Comparison of ENCODE assay signal across 10 mouse cellular contexts in the genomic region with DNA sequence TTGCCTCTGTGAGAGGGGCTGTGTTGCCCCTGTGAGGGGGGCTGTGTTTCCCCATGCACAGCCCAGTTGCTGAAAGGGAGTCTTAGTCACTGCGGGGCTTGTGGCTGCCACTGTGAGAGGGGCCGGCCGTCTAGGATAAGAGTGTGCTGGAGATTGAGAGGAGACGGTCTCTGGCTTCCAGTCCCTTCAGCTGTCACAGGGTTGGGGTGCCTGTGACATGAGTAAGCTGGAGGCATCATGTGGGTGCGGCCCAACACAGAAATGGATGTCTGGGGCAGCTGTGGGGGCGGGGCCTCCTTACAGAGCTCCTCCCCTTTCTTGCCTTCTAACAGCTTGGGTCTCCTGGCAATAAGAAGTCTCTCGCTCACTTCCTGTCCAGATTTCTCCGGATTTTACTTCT.
DNase-seq lines count a peak whose midpoint lies in the region; ATAC-seq and TF ChIP-seq lines count a peak whose summit lies in the region.
"Had no signal": no experiment of that assay in that cellular context is flagged by ENCODE, and none has a peak within 500 bp of the region (broad histone marks: within the 10 kb centered on the region; RNA-seq: fewer than 3 reads in every experiment).

No protein-coding gene starts in this region.

- H3K4me1 ChIP-seq in midbrain, embryonic 10.5 days = peaks cover 57% of the 10 kb centered on the region
- peaks cover 22% of the 10 kb centered on the region for H3K4me1 ChIP-seq in midbrain, embryonic 15.5 days
- H3K4me1 ChIP-seq in heart, embryonic 10.5 days = peaks cover 60% of the 10 kb centered on the region
- no peaks in the 10 kb centered on the region; the same call in 1 of the 2 replicates for H3K4me1 ChIP-seq in small intestine, adult 2 months (ENCODE audit: control insufficient read depth, insufficient read depth, insufficient read length, low read length)

- TF ChIP-seq POLR2A in small intestine, adult 2 months (IDR thresholded peaks at IDR 0.05; ENCODE audit: low read depth, low read length) = no peak

- no peaks in the 10 kb centered on the region; the same call in 1 of the 2 replicates for H3K36me3 ChIP-seq in midbrain, embryonic 10.5 days
- H3K36me3 ChIP-seq in midbrain, embryonic 15.5 days (replicated peaks) = no peaks in the 10 kb centered on the region
- H3K36me3 ChIP-seq in heart, embryonic 10.5 days = no peaks in the 10 kb centered on the region
- H3K36me3 ChIP-seq in small intestine, adult 2 months (ENCODE audit: control insufficient read depth, insufficient read depth, low read length) = no peaks in the 10 kb centered on the region
- H3K36me3 ChIP-seq: midbrain, embryonic 12.5 days had no signal

- WGBS in midbrain, embryonic 10.5 days = 46% methylated on average over 8 of the region's 8 CpGs
- 37% methylated on average over 8 of the region's 8 CpGs for WGBS in midbrain, embryonic 15.5 days
- 22% methylated on average over 8 of the region's 8 CpGs for WGBS in heart, embryonic 10.5 days
- 35% methylated on average over 8 of the region's 8 CpGs for WGBS in small intestine, adult 2 months

- H3K27me3 ChIP-seq in midbrain, embryonic 10.5 days (ENCODE audit: low read depth, poor library complexity, severe bottlenecking) = no peaks in the 10 kb centered on the region
- H3K27me3 ChIP-seq in midbrain, embryonic 15.5 days (replicated peaks) = no peaks in the 10 kb centered on the region
- H3K27me3 ChIP-seq in heart, embryonic 10.5 days (ENCODE audit: insufficient read depth, poor library complexity, severe bottlenecking) = peaks cover 12% of the 10 kb centered on the region; the same call in 1 of the 2 replicates
- H3K27me3 ChIP-seq in small intestine, adult 2 months (ENCODE audit: control insufficient read depth, insufficient read depth, low read length) = no peaks in the 10 kb centered on the region
- H3K27me3 ChIP-seq: midbrain, embryonic 12.5 days had no signal

- TF ChIP-seq CTCF in small intestine, adult 2 months (IDR thresholded peaks at IDR 0.05; ENCODE audit: extremely low read depth, insufficient read length, insufficient replicate concordance, low read depth, low read length) = no peak

- no peak overlapping the region for H3K4me2 ChIP-seq in midbrain, embryonic 15.5 days
- H3K4me2 ChIP-seq: midbrain, embryonic 12.5 days had no signal

- no peak overlapping the region for H3K4me3 ChIP-seq in midbrain, embryonic 10.5 days
- no peak overlapping the region for H3K4me3 ChIP-seq in midbrain, embryonic 15.5 days
- no peak overlapping the region for H3K4me3 ChIP-seq in heart, embryonic 10.5 days
- H3K4me3 ChIP-seq in small intestine, adult 2 months (ENCODE audit: low read depth, low read length) = no peak overlapping the region
- H3K4me3 ChIP-seq: midbrain, embryonic 12.5 days had no signal

- no peaks in the 10 kb centered on the region for H3K9me3 ChIP-seq in midbrain, embryonic 10.5 days (replicated peaks)
- no peaks in the 10 kb centered on the region for H3K9me3 ChIP-seq in midbrain, embryonic 15.5 days
- no peaks in the 10 kb centered on the region for H3K9me3 ChIP-seq in heart, embryonic 10.5 days
- H3K9me3 ChIP-seq: midbrain, embryonic 12.5 days had no signal

- peak overlapping the region; percentile 39; the same call in 1 of the 2 replicates for H3K27ac ChIP-seq in midbrain, embryonic 10.5 days (replicated peaks)
- H3K27ac ChIP-seq in midbrain, embryonic 15.5 days = no peak overlapping the region
- peak overlapping the region; percentile 67 for H3K27ac ChIP-seq in heart, embryonic 10.5 days
- H3K27ac ChIP-seq in small intestine, adult 2 months (ENCODE audit: insufficient read depth, low read depth, low read length) = peak overlapping the region; percentile 29; the same call in 1 of the 2 replicates
- H3K27ac ChIP-seq: midbrain, embryonic 12.5 days had no signal

- no peak for ATAC-seq in midbrain, embryonic 15.5 days (replicated peaks)
- ATAC-seq: Patski had no signal

- no peak overlapping the region for H3K9ac ChIP-seq in midbrain, embryonic 15.5 days
- H3K9ac ChIP-seq: midbrain, embryonic 12.5 days had no signal

- no peak for DNase-seq in midbrain, embryonic 10.5 days (ENCODE audit: low spot score)
- DNase-seq in heart, embryonic 10.5 days (ENCODE audit: low spot score) = peak; percentile 90
- DNase-seq in kidney, postnatal 4 days = peak; percentile 70 to 78
- no peak for DNase-seq in thymus, adult 18-20 months
- no peak for DNase-seq in layer of hippocampus, adult 8-10 months (ENCODE audit: low spot score in 2 of 2)
- DNase-seq: cerebellum, adult 18-20 months had no signal

Comparison
In these comparisons a context has a peak if more than half of its experiments do, and no peak if none do; other contexts are left out.
1. DNase-seq: peak in heart, embryonic 10.5 days (single experiment) and kidney, postnatal 4 days (2 of 2); none in midbrain, embryonic 10.5 days (single experiment), thymus, adult 18-20 months (0 of 2) and layer of hippocampus, adult 8-10 months (0 of 2).